Mouse (Mus musculus): Measurements from ENCODE around the gene Gm4756. TPM values are rescaled to one million over a fixed set of nuclear protein-coding genes. Genes with fewer than 3 reads are reported as not detected.
"Not testable (repeated sequence)": the region's sequence is repeated elsewhere in the genome, so short reads cannot be mapped to it uniquely, and the experiment has no call there.

The Gm4756 gene
- polyA plus RNA-seq (2015; fragmentation: Nextera tagmentation; extraction: Ambion mirVana), result not detected in 2 replicates

GRCm38 (mm10) chr12:72649611-72650330 lies at the start of gene Gm4756:
Gene Gm4756 (minus strand): TSS chr12:72649661.
- Histone ChIP-seq H3K9me3 (replicated peaks) (no peaks in the 10 kb centered on the region), H3K4me1 (replicated peaks) (no peaks in the 10 kb centered on the region), H3K27me3 (no peaks in the 10 kb centered on the region), H3K36me3 (no peaks in the 10 kb centered on the region), H3K27ac (no peak within 1 kb of the TSS), H3K4me2 (no peak within 1 kb of the TSS), H3K4me3 (replicated peaks) (no peak within 1 kb of the TSS), H3K9ac (no peak within 1 kb of the TSS)
- no peak for DNase-seq
- 63% methylated on average over 11 of the region's 11 CpGs for WGBS (ENCODE audit: insufficient replicate concordance)
- peak; percentile 26; the same call in 1 of the 2 replicates for ATAC-seq (ENCODE audit: low read depth)

- H3K4me1 ChIP-seq (replicated peaks), result no peaks in the 10 kb centered on the region
- no peak for ATAC-seq (ENCODE audit: low read depth)
- no peak overlapping the region for H3K4me2 ChIP-seq
- WGBS (ENCODE audit: insufficient replicate concordance), result 39% methylated on average over 9 of the region's 9 CpGs
- H3K27me3 ChIP-seq, result no peaks in the 10 kb centered on the region
- no peaks in the 10 kb centered on the region for H3K36me3 ChIP-seq
- no peaks in the 10 kb centered on the region for H3K9me3 ChIP-seq (replicated peaks)
- H3K27ac ChIP-seq, result no peak overlapping the region
- DNase-seq, result no peak
- H3K4me3 ChIP-seq (replicated peaks), result no peak overlapping the region
- H3K9ac ChIP-seq, result no peak overlapping the region
Measured at GRCm38 (mm10) chr12:72694901-72695463, 45.5 kb upstream of the Gm4756 start.

GRCm38 (mm10) chr12:72694438-72694837 lies 45.0 kb upstream of the Gm4756 start:
- WGBS (ENCODE audit: insufficient replicate concordance), result 62% methylated on average over 12 of the region's 12 CpGs
- DNase-seq (no peak), ATAC-seq (ENCODE audit: low read depth) (no peak)
- no peak overlapping the region for H3K4me2 ChIP-seq
- no peak overlapping the region for H3K4me3 ChIP-seq (replicated peaks)
- H3K27ac ChIP-seq, result no peak overlapping the region
- H3K36me3 ChIP-seq, result no peaks in the 10 kb centered on the region
- H3K9me3 ChIP-seq (replicated peaks), result no peaks in the 10 kb centered on the region
- no peaks in the 10 kb centered on the region for H3K27me3 ChIP-seq
- no peak overlapping the region for H3K9ac ChIP-seq
- no peaks in the 10 kb centered on the region for H3K4me1 ChIP-seq (replicated peaks)

- H3K4me1 ChIP-seq (replicated peaks), result no peaks in the 10 kb centered on the region
- H3K36me3 ChIP-seq, result no peaks in the 10 kb centered on the region
- ATAC-seq (ENCODE audit: low read depth) (no peak), DNase-seq (no peak)
- no peak overlapping the region for H3K4me3 ChIP-seq (replicated peaks)
- H3K27ac ChIP-seq, result no peak overlapping the region
- no peak overlapping the region for H3K4me2 ChIP-seq
- no peaks in the 10 kb centered on the region for H3K9me3 ChIP-seq (replicated peaks)
- H3K27me3 ChIP-seq, result no peaks in the 10 kb centered on the region
- WGBS (ENCODE audit: insufficient replicate concordance), result 27% methylated on average over 6 of the region's 6 CpGs
- H3K9ac ChIP-seq, result no peak overlapping the region
Measured at GRCm38 (mm10) chr12:72693895-72694294, 44.4 kb upstream of the Gm4756 start.

- H3K9ac ChIP-seq; H3K27ac ChIP-seq; H3K9me3 ChIP-seq (replicated peaks); H3K36me3 ChIP-seq; H3K4me2 ChIP-seq; H3K27me3 ChIP-seq; H3K4me1 ChIP-seq (replicated peaks); H3K4me3 ChIP-seq (replicated peaks); DNase-seq: not testable (repeated sequence)
- peak; percentile 57; the same call in 1 of the 2 replicates for ATAC-seq (ENCODE audit: low read depth)
- WGBS (ENCODE audit: insufficient replicate concordance), result 33% methylated on average over 2 of the region's 2 CpGs
Measured at GRCm38 (mm10) chr12:72688281-72688680, 38.8 kb upstream of the Gm4756 start.

GRCm38 (mm10) chr12:72687741-72688140 lies 38.3 kb upstream of the Gm4756 start:
- H3K9ac ChIP-seq; H3K4me2 ChIP-seq; H3K4me3 ChIP-seq (replicated peaks); ATAC-seq (ENCODE audit: low read depth); H3K27me3 ChIP-seq; DNase-seq; H3K36me3 ChIP-seq; H3K9me3 ChIP-seq (replicated peaks); H3K27ac ChIP-seq: not testable (repeated sequence)
- peaks cover 12% of the 10 kb centered on the region for H3K4me1 ChIP-seq (replicated peaks)
- WGBS (ENCODE audit: insufficient replicate concordance), result 44% methylated on average over 6 of the region's 6 CpGs

GRCm38 (mm10) chr12:72686566-72686965 lies 37.1 kb upstream of the Gm4756 start:
- not testable (repeated sequence) for H3K36me3 ChIP-seq; H3K27me3 ChIP-seq; H3K9me3 ChIP-seq (replicated peaks); H3K9ac ChIP-seq; H3K27ac ChIP-seq; DNase-seq; H3K4me2 ChIP-seq; H3K4me3 ChIP-seq (replicated peaks); ATAC-seq (ENCODE audit: low read depth)
- WGBS (ENCODE audit: insufficient replicate concordance), result 65% methylated on average over 4 of the region's 4 CpGs
- peaks cover 20% of the 10 kb centered on the region for H3K4me1 ChIP-seq (replicated peaks)

GRCm38 (mm10) chr12:72683612-72684011 lies 34.2 kb upstream of the Gm4756 start:
- no peaks in the 10 kb centered on the region for H3K9me3 ChIP-seq (replicated peaks)
- peaks cover 20% of the 10 kb centered on the region for H3K4me1 ChIP-seq (replicated peaks)
- no peaks in the 10 kb centered on the region for H3K27me3 ChIP-seq
- H3K4me2 ChIP-seq, result no peak overlapping the region
- 92% methylated on average over 3 of the region's 3 CpGs for WGBS (ENCODE audit: insufficient replicate concordance)
- no peak overlapping the region for H3K9ac ChIP-seq
- DNase-seq, result no peak
- H3K36me3 ChIP-seq, result no peaks in the 10 kb centered on the region
- H3K4me3 ChIP-seq (replicated peaks), result no peak overlapping the region
- no peak for ATAC-seq (ENCODE audit: low read depth)
- no peak overlapping the region for H3K27ac ChIP-seq

- Histone ChIP-seq H3K9ac (no peak overlapping the region), H3K36me3 (no peaks in the 10 kb centered on the region), H3K27ac (peak overlapping the region; percentile 13; the same call in 1 of the 2 replicates), H3K4me2 (peak overlapping the region; percentile 32), H3K4me3 (replicated peaks) (no peak overlapping the region), H3K4me1 (replicated peaks) (peaks cover 18% of the 10 kb centered on the region), H3K27me3 (no peaks in the 10 kb centered on the region), H3K9me3 (replicated peaks) (no peaks in the 10 kb centered on the region)
- DNase-seq (no peak), ATAC-seq (ENCODE audit: low read depth) (peak; percentile 93)
- WGBS (ENCODE audit: insufficient replicate concordance), result 29% methylated on average over 8 of the region's 8 CpGs
Measured at GRCm38 (mm10) chr12:72682511-72683282, 33.2 kb upstream of the Gm4756 start.

- DNase-seq (no peak), ATAC-seq (ENCODE audit: low read depth) (no peak)
- no peaks in the 10 kb centered on the region for H3K27me3 ChIP-seq
- no peaks in the 10 kb centered on the region for H3K36me3 ChIP-seq
- H3K9ac ChIP-seq, result no peak overlapping the region
- no peaks in the 10 kb centered on the region for H3K9me3 ChIP-seq (replicated peaks)
- no peak overlapping the region for H3K27ac ChIP-seq
- WGBS (ENCODE audit: insufficient replicate concordance), result 82% methylated on average over 1 of the region's 1 CpGs
- H3K4me2 ChIP-seq, result no peak overlapping the region
- H3K4me3 ChIP-seq (replicated peaks), result no peak overlapping the region
- H3K4me1 ChIP-seq (replicated peaks), result peaks cover 18% of the 10 kb centered on the region
Measured at GRCm38 (mm10) chr12:72681919-72682318, 32.5 kb upstream of the Gm4756 start.

GRCm38 (mm10) chr12:72679635-72680034 lies 30.2 kb upstream of the Gm4756 start:
- Histone ChIP-seq H3K36me3 (no peaks in the 10 kb centered on the region), H3K9me3 (replicated peaks) (no peaks in the 10 kb centered on the region), H3K9ac (no peak overlapping the region), H3K4me3 (replicated peaks) (no peak overlapping the region), H3K27me3 (no peaks in the 10 kb centered on the region), H3K27ac (no peak overlapping the region), H3K4me2 (no peak overlapping the region), H3K4me1 (replicated peaks) (peaks cover 18% of the 10 kb centered on the region)
- ATAC-seq (ENCODE audit: low read depth) (no peak), DNase-seq (no peak)
- WGBS (ENCODE audit: insufficient replicate concordance), result 51% methylated on average over 3 of the region's 3 CpGs

All from liver, embryonic 13.5 days (tissue).